Mouse (Mus musculus): ENCODE measurements around the gene Vgll4. TPM values are rescaled to one million over a fixed set of nuclear protein-coding genes. Genes with fewer than 3 reads are reported as not detected.

Vgll4 gene
- total RNA-seq (2021), result 10 to 100 TPM; 23.5 to 31.8 TPM
- long read RNA-seq, experiment 1, partial matches to known transcripts, result 0 of 3 reads
- long read RNA-seq, experiment 1, other reads (novel, unspliced or antisense), result 0 of 3 reads
- long read RNA-seq, experiment 2, partial matches to known transcripts, result 0 of 1 reads
- long read RNA-seq, experiment 2, other reads (novel, unspliced or antisense), result 0 of 1 reads

DNA sequence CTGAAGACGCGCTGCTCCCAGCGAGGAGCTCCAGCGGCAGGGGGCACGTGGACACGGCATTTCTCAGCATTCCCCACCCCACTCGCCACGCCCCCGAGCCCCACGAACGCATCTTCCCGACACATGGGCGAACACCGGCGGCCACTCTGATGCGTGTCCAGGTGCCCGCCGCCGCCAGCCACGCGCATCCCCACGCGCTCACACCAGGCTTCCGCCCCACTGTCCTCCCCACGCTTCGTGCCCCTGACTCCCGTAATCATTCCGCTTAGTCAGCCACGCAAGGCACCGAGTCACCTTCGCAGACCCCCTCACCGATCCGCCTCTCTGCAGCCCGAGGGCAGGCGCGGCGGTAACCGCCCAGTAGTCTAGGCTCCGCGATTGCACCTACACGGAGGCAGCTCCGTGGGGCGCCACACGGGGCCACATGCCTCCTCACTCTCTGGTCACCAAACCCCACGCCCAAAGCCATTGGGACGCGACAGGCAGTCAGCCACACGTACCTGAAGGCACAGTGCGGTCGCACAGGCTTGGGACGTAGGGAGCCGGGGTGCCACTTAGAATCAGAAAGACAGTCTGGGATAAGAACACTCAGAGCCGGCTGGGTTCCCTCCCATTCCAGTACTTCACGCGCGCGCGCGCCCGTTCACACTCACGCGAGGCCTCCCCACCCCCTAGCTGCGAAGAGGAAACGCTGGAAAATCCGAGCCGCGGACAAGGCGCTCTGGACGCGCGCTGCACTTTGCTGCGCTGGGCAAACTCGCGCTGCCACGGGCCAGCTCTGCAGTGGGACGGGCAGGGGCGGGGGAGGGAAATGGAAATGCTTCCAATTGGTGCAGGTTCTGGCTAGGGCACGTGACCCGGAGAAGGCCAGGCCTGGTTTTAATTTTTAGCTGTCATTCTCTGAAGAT is at the start of gene Vgll4:
Gene Vgll4 (minus strand): TSS at position 782 of the 908 bp plus-strand sequence.
- DNase-seq, result peak; percentile 62

DNA sequence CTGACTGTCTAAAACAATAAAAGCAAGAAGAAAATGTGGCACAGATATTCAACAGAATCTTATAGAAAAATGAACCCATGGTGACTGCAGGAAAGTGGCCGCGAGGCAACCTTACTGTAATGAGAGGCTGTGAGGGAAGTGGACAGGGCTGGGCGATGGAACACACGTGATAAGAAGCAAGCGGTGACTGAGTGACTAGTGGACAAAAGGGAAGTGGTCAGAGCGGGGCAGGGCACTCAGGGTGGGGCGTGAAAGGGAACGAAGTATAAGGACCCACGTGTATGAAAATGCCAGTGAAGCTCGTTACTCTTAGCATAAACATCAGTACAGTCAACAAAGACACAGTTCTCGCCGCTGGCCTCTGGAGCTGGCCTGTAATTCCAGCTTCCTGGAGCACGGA is 45.7 kb upstream of the Vgll4 start:
- no peak for DNase-seq

- no peak for DNase-seq
Measured at GRCm38 (mm10) chr6:115013574-115013973, 43.8 kb upstream of the Vgll4 start.

GRCm38 (mm10) chr6:115011792-115012191 is 42.0 kb upstream of the Vgll4 start:
- no peak for DNase-seq

DNA sequence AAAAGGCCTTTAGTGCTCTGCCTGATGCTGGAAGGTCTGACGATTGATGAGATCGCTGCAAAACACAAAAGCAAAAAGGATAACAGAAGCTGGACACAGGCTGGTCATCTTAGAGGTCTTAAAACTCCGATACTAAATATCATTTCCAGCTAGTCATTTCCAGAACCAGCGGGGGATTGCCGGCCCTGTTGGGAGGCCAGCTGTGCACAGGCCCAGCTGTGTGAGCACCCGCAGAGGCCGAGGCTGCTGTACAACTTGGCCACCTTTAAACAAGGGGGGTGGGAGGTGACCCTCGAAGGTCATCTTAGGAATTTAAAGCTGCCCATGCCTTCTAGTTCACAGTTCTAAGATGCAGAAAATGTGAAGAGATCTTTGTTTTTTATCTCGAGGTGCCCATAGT is 41.0 kb upstream of the Vgll4 start:
- no peak for DNase-seq

DNA sequence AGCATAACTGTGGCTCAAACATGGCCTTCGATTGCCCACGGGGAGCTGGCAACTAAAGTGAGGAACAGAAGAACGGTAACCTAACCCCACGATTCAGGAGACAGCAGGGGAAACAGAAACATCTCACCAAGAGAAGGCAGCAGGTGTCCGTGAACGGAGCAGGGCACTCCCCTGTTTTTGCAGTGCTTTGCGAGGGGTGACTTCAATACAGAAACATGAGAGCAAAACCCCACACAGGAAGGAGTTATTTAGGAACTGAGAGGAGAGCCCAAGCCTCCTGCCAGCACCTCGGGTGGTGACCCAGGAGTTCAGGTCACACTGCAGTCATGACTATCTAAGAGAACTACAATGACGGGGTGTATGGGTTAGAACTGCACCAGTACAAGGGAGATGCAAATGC is 40.5 kb upstream of the Vgll4 start:
- DNase-seq, result no peak

- DNase-seq, result peak; percentile 87
Measured at GRCm38 (mm10) chr6:115007728-115008127, 37.9 kb upstream of the Vgll4 start.

DNA sequence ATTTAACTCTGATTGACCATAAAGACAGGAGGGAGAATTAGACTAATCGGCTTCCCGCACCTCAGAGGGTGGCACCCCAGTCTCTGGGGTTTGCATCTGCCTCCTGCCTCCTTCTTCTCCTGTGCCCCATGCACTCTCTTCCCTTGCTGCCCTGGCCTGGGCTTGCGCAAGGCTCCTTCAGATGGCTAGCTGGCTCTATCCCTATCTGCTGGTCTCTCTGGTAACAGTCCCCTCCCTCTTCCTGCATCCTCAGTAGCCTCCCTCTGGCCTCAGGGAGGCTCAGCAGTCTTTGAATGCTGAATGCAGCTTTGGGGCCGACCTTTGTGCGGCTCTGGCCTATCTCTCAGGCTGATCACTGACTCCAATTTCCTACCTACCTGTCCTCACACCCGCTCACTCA is 37.2 kb upstream of the Vgll4 start:
- no peak for DNase-seq

- no peak for DNase-seq
Measured at GRCm38 (mm10) chr6:115006065-115006464, 36.3 kb upstream of the Vgll4 start.

GRCm38 (mm10) chr6:115005351-115005890 is 35.6 kb upstream of the Vgll4 start:
- no peak for DNase-seq

- no peak for DNase-seq
Measured at GRCm38 (mm10) chr6:115004636-115005035, 34.8 kb upstream of the Vgll4 start.

GRCm38 (mm10) chr6:114998374-114999031 is 28.7 kb upstream of the Vgll4 start:
- no peak for DNase-seq

DNA sequence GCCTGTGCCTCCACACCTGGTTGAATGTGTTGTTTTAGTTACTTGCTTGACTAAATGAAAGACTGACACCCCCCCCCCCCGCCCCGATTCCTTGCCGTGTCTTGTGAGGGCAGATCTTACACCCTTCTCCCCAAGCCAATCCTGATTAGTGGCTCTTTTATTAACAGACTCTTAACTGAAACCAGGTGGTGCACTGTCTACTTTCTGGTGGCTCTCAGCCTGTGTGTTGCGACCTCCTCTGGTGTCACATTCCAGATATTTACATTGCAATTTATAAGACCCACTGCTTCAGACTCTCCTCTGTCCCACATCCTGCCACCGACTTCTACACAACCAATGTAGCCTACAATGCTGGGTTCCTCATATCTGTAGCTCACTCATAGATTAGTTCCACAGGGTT is 27.7 kb upstream of the Vgll4 start:
- DNase-seq, result no peak

DNA sequence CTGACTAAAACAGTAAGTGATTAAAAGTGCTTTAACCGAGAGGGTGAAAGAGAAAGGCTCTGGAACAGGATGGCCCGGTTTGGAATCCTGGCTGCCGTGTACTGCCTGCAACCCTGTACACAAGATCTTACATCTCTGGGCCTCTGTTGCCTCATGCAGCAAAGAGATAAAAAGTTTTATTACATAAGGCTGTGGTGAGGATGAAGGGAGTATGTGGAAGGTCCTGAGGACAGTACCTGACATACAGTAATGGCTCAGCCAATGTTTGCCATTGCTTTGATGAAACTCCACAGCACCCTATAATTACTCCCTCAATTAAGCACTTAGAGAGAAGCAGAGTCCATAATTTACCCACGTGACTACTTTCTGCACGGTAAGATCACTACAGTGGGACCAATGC is 27.1 kb upstream of the Vgll4 start:
- DNase-seq, result no peak

DNA sequence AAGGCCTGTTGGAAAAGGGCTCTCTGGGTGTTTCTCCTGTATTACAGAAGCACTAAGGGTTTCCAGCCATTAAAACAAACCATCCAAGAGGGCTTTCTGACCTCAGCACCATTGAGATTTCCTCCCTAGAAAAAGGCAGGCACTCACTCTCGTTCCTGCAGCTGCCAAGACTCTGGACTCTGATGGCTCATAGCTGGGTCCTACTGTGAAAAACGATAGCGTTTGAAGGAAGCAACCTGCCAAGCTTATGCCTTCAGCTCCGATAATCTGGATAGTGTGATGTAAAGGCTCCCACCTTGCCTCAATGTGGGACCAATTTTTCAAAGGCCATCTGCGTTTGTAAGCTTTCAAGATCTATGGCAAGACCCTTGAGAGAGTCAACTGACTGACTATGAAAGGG is 24.3 kb upstream of the Vgll4 start:
- no peak for DNase-seq

DNA sequence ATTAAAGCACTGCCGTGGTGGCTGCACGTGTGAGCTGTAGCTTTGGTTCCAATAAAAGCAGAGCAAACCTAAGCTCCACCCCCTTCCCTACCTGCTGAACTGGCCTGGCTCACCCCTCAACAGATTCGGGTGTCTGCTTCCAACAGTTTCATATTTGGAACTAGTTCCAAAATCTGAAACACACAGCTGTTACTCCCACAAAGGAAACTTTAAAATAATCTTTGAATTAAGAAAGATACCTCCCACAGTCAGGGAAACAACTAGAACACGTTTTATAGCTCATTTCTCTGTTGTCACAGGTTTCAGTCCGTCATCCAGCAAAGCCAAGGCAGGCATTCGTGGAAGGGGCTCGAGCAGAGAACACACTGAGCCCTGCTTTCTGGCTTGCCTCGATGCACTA is 23.9 kb upstream of the Vgll4 start:
- DNase-seq, result no peak

DNA sequence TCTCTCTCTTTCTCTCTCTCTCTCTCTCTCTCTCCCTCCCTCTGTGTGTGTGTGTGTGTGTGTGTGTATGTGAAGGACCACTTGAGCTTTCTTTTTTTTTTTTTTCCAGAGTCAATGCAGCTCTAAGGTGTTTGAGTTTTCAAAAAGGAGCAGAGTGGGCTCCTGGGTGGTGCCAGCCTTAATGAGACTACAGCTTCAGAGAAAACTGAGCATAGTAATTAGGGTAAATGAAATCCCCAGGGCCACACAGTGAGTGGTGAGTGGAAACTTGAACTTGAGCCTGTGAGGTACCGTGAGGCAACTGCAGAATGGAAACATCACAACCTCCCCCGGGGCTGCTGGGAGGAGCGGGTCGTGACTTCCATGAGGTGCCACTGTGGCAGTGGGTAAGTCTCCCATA is 22.1 kb upstream of the Vgll4 start:
- no peak for DNase-seq

GRCm38 (mm10) chr6:114988619-114988980 is 18.8 kb upstream of the Vgll4 start:
- DNase-seq, result no peak

- DNase-seq, result no peak
Measured at GRCm38 (mm10) chr6:114987966-114988618, 18.3 kb upstream of the Vgll4 start.

DNA sequence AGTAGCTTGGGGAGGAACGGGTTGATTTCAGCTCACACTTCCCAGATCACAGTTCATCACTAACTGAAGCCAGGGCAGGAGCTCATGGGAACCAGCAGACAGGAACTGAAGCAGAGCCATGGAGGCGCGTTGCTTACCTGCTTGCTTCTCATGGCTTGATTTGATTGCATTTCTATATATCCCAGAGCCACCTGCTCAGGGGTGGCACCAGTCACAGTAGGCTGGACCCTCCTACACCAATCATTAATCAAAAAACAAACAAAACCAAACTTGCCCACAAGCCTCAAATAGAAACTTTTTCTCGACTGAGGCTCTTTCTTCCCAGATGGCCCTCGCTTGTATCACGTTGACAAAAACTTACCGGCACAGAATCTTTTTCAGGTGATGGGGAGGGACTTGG is 12.9 kb upstream of the Vgll4 start:
- DNase-seq, result no peak

GRCm38 (mm10) chr6:114979715-114980114 is 9.9 kb upstream of the Vgll4 start:
- DNase-seq, result no peak

- DNase-seq, result peak; percentile 47
Measured at GRCm38 (mm10) chr6:114976915-114977419, 7.2 kb upstream of the Vgll4 start.
